Mouse (Mus musculus) midbrain, embryonic 15.5 days (tissue): ENCODE measurements around the gene Paf1. TPM values are rescaled to one million over a fixed set of nuclear protein-coding genes. Genes with fewer than 3 reads are reported as not detected.

Experiments used
- ATAC-seq: fragments of 200-750 bp; cut with Nextera tagmentation; replicated peaks from 2 replicates; pipeline ENCODE4 v1.8.0; 2017; ENCODE audit warnings: moderate TSS enrichment
- H3K27ac ChIP-seq: fragments of 300-500 bp; sonication (generic); 2 replicates; pipeline ENCODE4 v1.5.1; 2015; ENCODE audit warnings: mild to moderate bottlenecking, inconsistent platforms
- H3K27me3 ChIP-seq: fragments of 300-500 bp; sonication (generic); replicated peaks from 2 replicates; pipeline ENCODE4 v1.6.1; 2015; ENCODE audit warnings: inconsistent platforms
- H3K36me3 ChIP-seq: fragments of 300-500 bp; sonication (generic); replicated peaks from 2 replicates; pipeline ENCODE4 v1.6.1; 2015; ENCODE audit warnings: inconsistent platforms
- H3K4me1 ChIP-seq: fragments of 300-500 bp; sonication (generic); 2 replicates; pipeline ENCODE4 v1.6.1; 2015; ENCODE audit warnings: inconsistent platforms
- H3K4me2 ChIP-seq: fragments of 300-500 bp; sonication (generic); 2 replicates; pipeline ENCODE4 v1.6.1; 2015; ENCODE audit warnings: inconsistent platforms, mild to moderate bottlenecking, moderate library complexity
- H3K4me3 ChIP-seq: fragments of 300-500 bp; sonication (generic); 2 replicates; pipeline ENCODE4 v1.5.1; 2015; ENCODE audit warnings: mild to moderate bottlenecking, inconsistent platforms
- H3K9ac ChIP-seq: fragments of 300-500 bp; sonication (generic); 2 replicates; pipeline ENCODE4 v1.6.1; 2015; ENCODE audit warnings: mild to moderate bottlenecking, inconsistent platforms
- H3K9me3 ChIP-seq: fragments of 300-500 bp; sonication (generic); 2 replicates; pipeline ENCODE4 v1.6.1; 2016; ENCODE audit warnings: inconsistent platforms
- WGBS: fragments of 180-500 bp; shearing (Covaris S2); methylation state at CpG from one replicate; pipeline ENCODE4 v1.1.7; 2015; ENCODE audit warnings: mixed read lengths; 5-methylcytosine and 5-hydroxymethylcytosine counted together
- polyA plus RNA-seq: library from polyadenylated mRNA; unstranded; fragments of >200 nt; fragmentation: Nextera tagmentation; extraction: Ambion mirVana; gene quantifications from 2 replicates; pipeline ENCODE4 v1.2.1, GENCODE M21; 2015

Paf1 gene
- polyA plus RNA-seq, 1 experiment from 2014 or later = 110 TPM

DNA sequence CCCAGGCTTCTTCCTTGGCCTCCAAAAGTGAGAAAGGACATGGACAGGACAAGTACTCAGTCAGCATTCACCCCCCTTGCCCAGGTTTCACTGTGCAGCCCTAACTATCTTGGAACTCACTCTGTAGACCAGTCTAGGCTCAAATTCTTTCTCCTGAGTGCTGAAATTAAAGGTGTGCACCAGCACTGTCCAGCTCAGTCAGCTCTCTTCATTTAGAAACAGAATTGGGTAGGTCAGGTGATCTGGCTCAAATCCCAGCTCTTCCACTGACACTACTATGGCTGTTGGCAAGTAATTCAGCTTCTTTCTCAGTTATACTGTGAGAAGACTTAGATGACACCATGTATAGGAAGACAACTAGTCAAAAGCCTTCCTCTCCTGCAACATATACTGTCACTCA, 35.0 kb downstream of the Paf1 start:
- Histone ChIP-seq H3K4me2 (no peak overlapping the region), H3K4me1 (peaks cover 19% of the 10 kb centered on the region), H3K36me3 (peaks cover 5% of the 10 kb centered on the region; the same call in 1 of the 2 replicates), H3K9ac (no peak overlapping the region), H3K27ac (no peak overlapping the region), H3K9me3 (no peaks in the 10 kb centered on the region), H3K4me3 (no peak overlapping the region), H3K27me3 (no peaks in the 10 kb centered on the region)
- ATAC-seq = no peak

DNA sequence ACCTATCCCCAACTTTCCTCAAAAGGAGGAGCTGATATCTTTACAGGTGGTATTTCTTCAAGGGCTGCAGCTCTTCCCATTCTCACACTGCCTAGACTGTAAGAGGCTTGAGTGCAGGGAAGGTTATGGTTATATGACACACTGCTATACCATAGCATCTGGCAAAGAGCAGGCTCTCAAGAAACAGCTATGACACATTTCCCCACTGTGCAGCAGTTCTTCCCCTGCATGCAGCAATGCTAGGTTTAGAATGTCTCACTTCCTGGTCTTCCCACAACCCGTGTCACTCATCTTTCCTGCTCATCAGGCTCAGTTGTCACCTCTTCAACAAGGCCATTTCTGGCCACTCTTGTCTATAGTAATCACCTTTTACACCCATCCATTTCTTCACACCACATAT, 37.8 kb downstream of the Paf1 start:
- peaks cover 47% of the 10 kb centered on the region for H3K4me1 ChIP-seq
- H3K4me2 ChIP-seq = no peak overlapping the region
- 87% methylated on average over 1 of the region's 1 CpGs for WGBS
- no peak for ATAC-seq
- H3K27me3 ChIP-seq = no peaks in the 10 kb centered on the region
- H3K4me3 ChIP-seq = no peak overlapping the region
- H3K9me3 ChIP-seq = no peaks in the 10 kb centered on the region
- no peaks in the 10 kb centered on the region for H3K36me3 ChIP-seq
- H3K27ac ChIP-seq = no peak overlapping the region
- H3K9ac ChIP-seq = no peak overlapping the region

DNA sequence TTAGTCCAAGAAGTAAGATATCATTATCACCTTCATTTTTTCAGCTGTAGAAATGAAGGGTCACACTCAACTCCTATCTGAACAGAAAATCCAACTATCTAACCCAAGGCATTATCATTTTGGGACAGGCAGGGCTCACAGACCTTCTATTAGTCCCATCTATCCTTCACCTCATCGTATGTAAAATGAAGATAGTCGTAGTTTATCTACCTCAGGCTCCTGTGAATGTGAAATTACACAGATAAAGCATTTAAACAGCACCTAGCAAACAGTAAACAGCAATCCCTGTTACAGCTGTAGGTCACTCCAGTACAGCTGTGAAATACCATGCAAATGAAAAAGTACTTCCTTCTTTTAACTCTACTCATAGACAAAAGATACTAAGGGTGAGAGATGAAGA, 39.5 kb downstream of the Paf1 start:
- H3K4me1 ChIP-seq = peaks cover 50% of the 10 kb centered on the region
- no peak overlapping the region for H3K4me2 ChIP-seq
- H3K36me3 ChIP-seq = no peaks in the 10 kb centered on the region
- H3K27ac ChIP-seq = no peak overlapping the region
- H3K9ac ChIP-seq = no peak overlapping the region
- WGBS = 94% methylated on average over 2 of the region's 2 CpGs
- no peaks in the 10 kb centered on the region for H3K9me3 ChIP-seq
- H3K4me3 ChIP-seq = no peak overlapping the region
- ATAC-seq = no peak
- H3K27me3 ChIP-seq = no peaks in the 10 kb centered on the region

DNA sequence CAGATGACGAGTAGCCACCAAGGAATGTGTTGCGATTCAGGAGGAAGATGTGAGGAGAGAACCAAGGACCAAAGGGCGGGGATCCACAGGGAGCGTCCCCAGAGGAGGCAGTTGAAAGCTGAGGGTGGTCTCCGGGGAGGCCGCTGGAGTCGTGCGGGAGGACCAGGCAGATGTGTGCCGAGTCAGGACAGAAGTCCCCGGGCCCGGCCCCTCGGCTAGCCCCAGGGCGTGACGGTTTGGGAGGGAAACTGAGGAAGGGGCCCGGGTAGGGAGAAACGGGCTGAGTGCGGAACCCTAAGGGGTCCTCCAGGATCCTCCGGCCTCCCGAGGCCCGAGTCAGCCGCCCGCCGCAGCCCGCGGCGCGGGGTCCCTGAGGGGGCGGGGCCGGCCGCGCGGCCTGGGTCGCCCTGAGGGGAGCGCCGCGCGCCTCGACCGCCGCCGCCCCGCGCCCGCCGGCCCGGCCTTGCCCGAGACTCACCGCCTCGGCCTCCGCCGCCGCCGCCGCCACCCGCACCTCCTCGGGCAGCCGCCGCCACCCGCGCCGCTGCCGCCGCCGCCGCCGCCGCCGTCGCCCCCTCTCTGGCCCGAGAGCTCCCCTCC, 43.0 kb downstream of the Paf1 start:
- peak; percentile 51 for ATAC-seq
- under 1% methylated on average over 43 of the region's 70 CpGs for WGBS

DNA sequence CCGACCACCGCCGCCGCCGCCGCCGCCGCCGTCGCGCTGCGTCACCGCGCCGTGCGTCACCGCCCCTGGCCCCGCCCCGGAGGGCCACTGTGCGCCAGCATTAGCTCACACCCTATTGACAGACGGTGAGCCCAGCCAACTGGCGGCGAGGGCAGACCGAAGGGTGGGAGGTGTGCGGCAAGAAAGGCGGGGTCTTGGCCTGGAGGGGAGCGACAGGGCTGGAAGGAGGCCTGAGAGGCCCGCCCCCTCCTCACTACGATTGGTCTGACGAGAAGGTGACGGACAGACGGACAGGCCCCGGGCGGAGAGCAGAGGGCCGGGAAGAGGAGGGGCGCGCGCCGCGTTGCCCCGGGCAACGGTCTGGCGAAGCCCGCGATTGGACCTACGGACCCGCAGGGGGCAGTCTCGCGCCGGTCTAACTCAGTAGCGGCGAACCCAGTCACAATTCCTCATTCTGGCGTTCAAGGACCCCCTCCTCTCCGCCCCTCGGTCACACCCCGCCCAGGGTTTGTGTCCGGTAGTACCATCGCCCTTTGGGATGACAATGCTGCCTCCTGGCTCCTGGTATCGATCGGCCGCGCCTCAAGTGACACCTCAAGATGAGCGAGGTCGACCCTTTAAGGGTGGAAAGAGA, 43.6 kb downstream of the Paf1 start:
- H3K4me1 ChIP-seq = peaks cover 45% of the 10 kb centered on the region
- peak; percentile 99 for ATAC-seq
- peak overlapping the region; percentile 78 for H3K4me2 ChIP-seq
- peak overlapping the region; percentile 95 for H3K4me3 ChIP-seq
- no peaks in the 10 kb centered on the region for H3K27me3 ChIP-seq
- peak overlapping the region; percentile 95 for H3K9ac ChIP-seq
- no peaks in the 10 kb centered on the region for H3K36me3 ChIP-seq
- H3K27ac ChIP-seq = peak overlapping the region; percentile 79
- WGBS = under 1% methylated on average over 56 of the region's 64 CpGs
- H3K9me3 ChIP-seq = no peaks in the 10 kb centered on the region

More for the DNA sequence above, 43.0 kb downstream of the Paf1 start:
- peak overlapping the region; percentile 72 for H3K27ac ChIP-seq
- peak overlapping the region; percentile 95 for H3K4me3 ChIP-seq
- H3K36me3 ChIP-seq = no peaks in the 10 kb centered on the region
- H3K4me2 ChIP-seq = peak overlapping the region; percentile 78
- peaks cover 48% of the 10 kb centered on the region for H3K4me1 ChIP-seq
- peak overlapping the region; percentile 95 for H3K9ac ChIP-seq
- no peaks in the 10 kb centered on the region for H3K27me3 ChIP-seq
- H3K9me3 ChIP-seq = no peaks in the 10 kb centered on the region

DNA sequence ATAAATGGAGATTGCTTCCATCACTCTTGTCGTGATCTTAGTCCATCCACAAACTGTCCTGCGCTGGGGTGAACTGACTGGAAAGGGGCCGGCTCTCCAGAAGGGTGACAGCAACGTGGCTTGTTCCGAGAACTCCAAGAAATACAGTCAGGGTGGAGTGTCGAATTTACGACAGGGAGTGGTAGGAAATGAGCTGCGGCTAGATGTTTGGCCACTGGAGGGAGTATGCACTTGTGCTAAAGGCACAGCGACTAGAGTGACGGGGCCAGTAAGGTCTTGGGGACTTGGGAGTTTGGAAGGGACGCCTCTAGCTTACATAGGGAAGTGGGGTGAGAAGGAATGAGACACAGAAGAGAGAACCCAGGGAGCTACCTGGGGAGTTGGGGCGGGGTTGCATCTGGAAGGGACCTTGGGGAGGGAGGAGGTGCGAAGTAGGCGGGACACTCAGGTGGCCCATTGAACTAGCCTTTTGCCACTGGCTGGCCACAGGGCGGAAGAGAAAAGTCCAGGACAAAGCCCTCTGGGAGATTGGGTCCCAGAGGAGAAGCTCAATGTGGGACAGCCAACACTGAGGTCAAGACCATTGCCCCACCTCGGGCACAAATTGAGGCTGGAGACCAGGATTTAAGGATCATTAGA, 44.3 kb downstream of the Paf1 start, which contains the start of gene Gmfg:
Gene Gmfg, plus strand, starts transcription at position 516 of the 639 bp plus-strand sequence.
- Histone ChIP-seq H3K27ac (peak within 1 kb of the TSS; percentile 79), H3K4me1 (peaks cover 39% of the 10 kb centered on the region), H3K4me2 (peak within 1 kb of the TSS; percentile 51), H3K4me3 (peak within 1 kb of the TSS; percentile 95), H3K9me3 (no peaks in the 10 kb centered on the region), H3K9ac (peak within 1 kb of the TSS; percentile 61), H3K36me3 (no peaks in the 10 kb centered on the region), H3K27me3 (no peaks in the 10 kb centered on the region)
- peak; percentile 55 for ATAC-seq
- WGBS = 2% methylated on average over 16 of the region's 16 CpGs

DNA sequence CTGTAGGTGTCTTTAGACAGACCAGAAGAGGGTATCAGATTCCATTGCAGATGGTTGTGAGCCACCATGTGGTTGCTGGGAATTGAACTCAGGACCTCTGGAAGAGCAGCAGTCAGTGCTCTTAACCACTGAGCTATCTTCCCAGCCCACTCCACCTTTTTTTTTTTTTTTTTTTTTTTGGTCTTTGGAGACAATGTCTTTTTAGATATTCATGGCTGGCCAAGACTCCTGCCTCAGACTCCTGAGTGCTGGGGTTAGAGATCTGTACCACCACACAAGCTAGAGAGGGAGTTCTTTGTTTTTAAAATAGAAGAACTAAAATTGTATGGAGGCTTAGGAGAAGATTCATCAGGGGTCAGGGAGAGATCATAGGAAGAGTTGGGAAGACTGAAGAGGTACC, 45.2 kb downstream of the Paf1 start:
- Histone ChIP-seq H3K9ac (no peak overlapping the region), H3K4me3 (no peak overlapping the region), H3K27ac (no peak overlapping the region), H3K36me3 (no peaks in the 10 kb centered on the region), H3K27me3 (no peaks in the 10 kb centered on the region), H3K4me2 (no peak overlapping the region), H3K9me3 (no peaks in the 10 kb centered on the region), H3K4me1 (peaks cover 30% of the 10 kb centered on the region)
- ATAC-seq = no peak

DNA sequence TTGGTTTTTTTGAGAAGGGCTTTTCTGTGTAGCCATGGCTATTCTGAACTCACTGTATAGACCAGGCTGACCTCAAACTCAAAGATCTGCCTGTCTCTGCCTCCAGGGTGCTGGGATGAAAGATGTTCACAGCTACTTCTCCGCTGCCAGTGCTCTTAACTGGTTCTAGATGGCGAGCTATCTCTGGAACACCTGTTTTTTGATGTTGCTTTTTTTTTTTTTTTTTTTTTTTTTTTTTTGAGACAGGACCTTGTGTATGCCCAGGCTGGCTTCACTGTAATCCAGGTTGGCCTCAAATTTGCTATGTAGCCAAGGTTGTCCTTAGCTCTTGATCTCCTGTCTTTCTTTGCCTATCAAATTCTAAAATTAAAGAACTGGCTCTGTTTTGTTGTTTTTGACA, 46.0 kb downstream of the Paf1 start:
- Histone ChIP-seq H3K36me3 (no peaks in the 10 kb centered on the region), H3K9ac (no peak overlapping the region), H3K4me2 (no peak overlapping the region), H3K4me3 (no peak overlapping the region), H3K9me3 (no peaks in the 10 kb centered on the region), H3K27me3 (no peaks in the 10 kb centered on the region), H3K27ac (no peak overlapping the region), H3K4me1 (peaks cover 22% of the 10 kb centered on the region)
- no peak for ATAC-seq
- 87% methylated on average over 2 of the region's 2 CpGs for WGBS

DNA sequence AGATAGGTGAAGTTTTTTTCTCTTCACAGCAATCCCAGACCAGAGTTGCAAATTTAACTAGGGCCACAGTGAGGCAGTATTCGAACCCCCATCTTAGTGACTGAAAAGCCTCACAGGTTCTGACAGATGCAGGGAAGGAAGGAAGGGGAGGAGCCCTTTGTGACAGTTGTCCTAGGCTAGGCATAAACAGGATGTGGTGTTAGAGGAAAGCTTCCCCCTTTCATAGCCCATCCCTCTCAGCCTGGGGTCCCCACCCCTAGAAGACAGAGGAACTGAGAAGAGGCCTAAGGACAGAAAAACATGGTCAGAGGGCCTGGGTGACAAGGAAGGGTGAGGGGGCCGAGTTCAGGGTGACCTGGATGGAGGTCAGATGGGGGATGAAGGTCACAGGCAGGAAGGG, 48.0 kb downstream of the Paf1 start:
- Histone ChIP-seq H3K4me1 (peaks cover 4% of the 10 kb centered on the region), H3K4me3 (no peak overlapping the region), H3K4me2 (no peak overlapping the region), H3K36me3 (no peaks in the 10 kb centered on the region), H3K9me3 (no peaks in the 10 kb centered on the region), H3K9ac (no peak overlapping the region), H3K27me3 (peaks cover 2% of the 10 kb centered on the region; the same call in 1 of the 2 replicates), H3K27ac (no peak overlapping the region)
- no peak for ATAC-seq
- WGBS = 57% methylated on average over 2 of the region's 2 CpGs

DNA sequence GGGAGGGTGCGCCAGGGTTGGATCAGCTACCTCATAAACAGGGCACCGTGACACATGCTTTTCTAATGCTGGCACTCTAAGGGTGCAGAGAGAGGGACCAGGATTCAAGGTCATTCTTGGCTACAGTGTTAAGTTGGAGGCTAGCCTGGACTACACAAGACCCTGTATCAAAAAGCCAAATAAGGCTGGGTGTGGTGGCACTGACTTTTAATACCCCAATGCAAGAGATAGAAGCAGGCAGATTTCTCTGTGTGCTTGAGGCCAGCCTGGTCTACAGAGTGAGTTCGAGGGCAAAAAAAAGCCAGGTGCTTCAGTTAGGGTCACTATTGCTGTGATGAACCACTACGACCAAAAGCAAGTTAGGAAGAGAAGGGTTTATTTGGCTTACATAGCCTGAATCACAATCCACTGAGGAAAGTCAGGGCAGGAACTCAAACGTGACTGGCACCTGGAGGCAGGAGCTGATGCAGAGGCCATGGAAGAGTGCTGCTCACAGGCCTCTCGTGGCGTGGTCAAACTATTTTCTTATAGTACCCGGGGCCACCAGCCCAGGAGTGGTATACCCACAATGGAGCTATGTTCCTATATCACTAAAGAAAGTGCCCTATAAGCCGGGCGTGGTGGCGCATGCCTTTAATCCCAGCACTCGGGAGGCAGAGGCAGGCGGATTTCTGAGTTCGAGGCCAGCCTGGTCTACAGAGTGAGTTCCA, 49.2 kb downstream of the Paf1 start:
- H3K9ac ChIP-seq = no peak overlapping the region
- H3K27me3 ChIP-seq = peaks cover 5% of the 10 kb centered on the region; the same call in 1 of the 2 replicates
- no peak for ATAC-seq
- 88% methylated on average over 13 of the region's 14 CpGs for WGBS
- no peaks in the 10 kb centered on the region for H3K36me3 ChIP-seq
- peaks cover 8% of the 10 kb centered on the region for H3K4me1 ChIP-seq
- no peak overlapping the region for H3K4me2 ChIP-seq
- no peak overlapping the region for H3K4me3 ChIP-seq
- no peaks in the 10 kb centered on the region for H3K9me3 ChIP-seq
- H3K27ac ChIP-seq = no peak overlapping the region

DNA sequence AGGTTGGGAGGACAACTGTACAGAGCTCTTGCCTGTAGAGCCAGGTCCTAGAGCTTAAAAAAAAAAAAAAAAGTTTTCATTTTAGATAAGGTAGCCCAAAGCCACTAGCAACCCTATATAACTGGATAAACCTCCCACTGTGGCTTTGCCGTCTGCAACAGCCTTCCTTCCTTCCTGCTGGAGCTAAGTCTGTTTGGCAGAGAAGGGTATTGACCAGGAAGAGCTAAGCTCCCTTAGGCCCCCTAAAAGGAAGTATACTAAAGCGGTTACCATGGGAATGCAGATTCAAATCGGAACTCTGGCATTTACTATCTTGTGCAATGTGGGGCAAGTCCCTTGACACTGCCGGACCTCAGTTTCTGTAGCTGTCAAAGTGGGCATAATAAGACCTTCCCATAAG, 49.9 kb downstream of the Paf1 start:
- WGBS = 40% methylated on average over 4 of the region's 4 CpGs
- peaks cover 5% of the 10 kb centered on the region; the same call in 1 of the 2 replicates for H3K27me3 ChIP-seq
- no peak overlapping the region for H3K4me3 ChIP-seq
- peaks cover 12% of the 10 kb centered on the region; the same call in 1 of the 2 replicates for H3K4me1 ChIP-seq
- H3K36me3 ChIP-seq = no peaks in the 10 kb centered on the region
- ATAC-seq = no peak
- no peak overlapping the region for H3K9ac ChIP-seq
- no peaks in the 10 kb centered on the region for H3K9me3 ChIP-seq
- H3K4me2 ChIP-seq = no peak overlapping the region
- no peak overlapping the region for H3K27ac ChIP-seq

DNA sequence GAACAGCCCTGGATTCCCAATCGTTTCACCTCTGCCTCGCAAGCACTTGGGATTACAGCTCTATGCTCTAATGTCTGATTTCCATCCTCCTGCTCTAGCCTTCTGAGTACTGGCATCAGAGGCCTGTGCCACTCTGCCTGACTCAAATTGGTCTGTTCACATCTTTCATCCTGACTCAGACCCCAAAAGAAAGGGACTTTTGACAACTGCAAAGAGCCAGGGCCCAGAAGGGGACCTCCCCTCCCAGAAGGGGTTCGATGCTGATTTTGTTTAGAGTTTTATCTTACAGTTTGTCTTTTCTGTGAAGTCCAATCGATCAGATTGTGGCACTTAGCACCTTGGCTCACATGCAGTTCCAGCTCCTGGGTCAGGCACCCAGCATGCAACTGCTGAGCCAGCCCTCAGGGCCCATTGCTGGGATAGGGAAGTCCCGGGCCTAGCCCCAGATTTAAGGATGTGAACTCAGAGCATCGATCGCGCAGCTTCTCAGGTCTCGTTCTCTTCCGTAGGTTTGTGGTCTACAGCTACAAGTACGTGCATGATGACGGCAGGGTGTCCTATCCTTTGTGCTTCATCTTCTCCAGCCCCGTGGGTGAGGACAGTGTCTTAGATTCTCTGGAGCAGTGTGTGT, 51.7 kb downstream of the Paf1 start:
- peaks cover 14% of the 10 kb centered on the region; the same call in 1 of the 2 replicates for H3K4me1 ChIP-seq
- no peak overlapping the region for H3K4me2 ChIP-seq
- H3K9me3 ChIP-seq = no peaks in the 10 kb centered on the region
- H3K27me3 ChIP-seq = peaks cover 5% of the 10 kb centered on the region; the same call in 1 of the 2 replicates
- H3K36me3 ChIP-seq = no peaks in the 10 kb centered on the region
- no peak overlapping the region for H3K9ac ChIP-seq
- ATAC-seq = no peak
- H3K4me3 ChIP-seq = no peak overlapping the region
- no peak overlapping the region for H3K27ac ChIP-seq
- WGBS = 86% methylated on average over 13 of the region's 13 CpGs
